In genomic region chr2:159019921-159020534, GRCm38 (mm10) we compare ENCODE assay signal across 11 mouse cellular contexts.
A peak's percentile ranks its signal among the peaks of the same experiment; 100 is the strongest.
DNase-seq lines count a peak whose midpoint lies in the region; ATAC-seq and TF ChIP-seq lines count a peak whose summit lies in the region.
"Had no signal": no experiment of that assay in that cellular context is flagged by ENCODE, and none has a peak within 500 bp of the region (broad histone marks: within the 10 kb centered on the region; RNA-seq: fewer than 3 reads in every experiment).

No protein-coding gene starts in this region.

- peak; percentile 27 for DNase-seq in hindbrain, postnatal 0 days (ENCODE audit: low spot score)
- DNase-seq in hindbrain, embryonic 10.5 days (ENCODE audit: low spot score) = no peak
- peak; percentile 15 for DNase-seq in embryonic facial prominence, embryonic 11.5 days (ENCODE audit: low spot score)
- DNase-seq in left cerebral cortex, postnatal 36 days (ENCODE audit: low spot score in 2 of 2) = peak; percentile 26 to 39
- DNase-seq in embryo, embryonic 11 days = no peak
- DNase-seq in gastrocnemius, postnatal 4 days (ENCODE audit: low spot score in 2 of 2) = no peak
- DNase-seq in spleen, postnatal 4 days (ENCODE audit: low spot score in 2 of 2) = no peak
- DNase-seq: lung, embryonic 14.5 days had no signal

- ATAC-seq in hindbrain, postnatal 0 days = no peak
- no peak for ATAC-seq in embryonic facial prominence, embryonic 11.5 days (replicated peaks; ENCODE audit: insufficient number of reproducible peaks, low FRiP score, low TSS enrichment, low read depth)
- 0 out of 2 replicates have a peak, but pooled peaks have one; percentile 58 for ATAC-seq in heart, embryonic 16.5 days (replicated peaks; ENCODE audit: extremely low read depth, insufficient read depth, low FRiP score)
- ATAC-seq: forebrain, embryonic 13.5 days; intestine, embryonic 15.5 days had no signal

- H3K4me3 ChIP-seq in hindbrain, postnatal 0 days (ENCODE audit: low read length) = no peak overlapping the region
- no peak overlapping the region for H3K4me3 ChIP-seq in hindbrain, embryonic 10.5 days
- no peak overlapping the region for H3K4me3 ChIP-seq in embryonic facial prominence, embryonic 11.5 days (ENCODE audit: low read depth, low read length)
- H3K4me3 ChIP-seq in heart, embryonic 16.5 days (ENCODE audit: low read length) = no peak overlapping the region
- H3K4me3 ChIP-seq: forebrain, embryonic 13.5 days; intestine, embryonic 15.5 days had no signal

- no peak for TF ChIP-seq CTCF in hindbrain, postnatal 0 days (IDR thresholded peaks at IDR 0.05; ENCODE audit: low read depth)

- H3K36me3 ChIP-seq in hindbrain, postnatal 0 days (ENCODE audit: insufficient read depth, low read length) = no peaks in the 10 kb centered on the region
- H3K36me3 ChIP-seq in hindbrain, embryonic 10.5 days = no peaks in the 10 kb centered on the region
- H3K36me3 ChIP-seq in embryonic facial prominence, embryonic 11.5 days (replicated peaks; ENCODE audit: control insufficient read depth, insufficient read depth, low read depth, low read length) = no peaks in the 10 kb centered on the region
- no peaks in the 10 kb centered on the region for H3K36me3 ChIP-seq in heart, embryonic 16.5 days (ENCODE audit: control insufficient read depth, insufficient read depth)
- H3K36me3 ChIP-seq: intestine, embryonic 15.5 days had no signal

- H3K9ac ChIP-seq in hindbrain, postnatal 0 days (replicated peaks; ENCODE audit: low read length) = no peak overlapping the region
- H3K9ac ChIP-seq in embryonic facial prominence, embryonic 11.5 days (replicated peaks; ENCODE audit: low read length) = no peak overlapping the region
- H3K9ac ChIP-seq in heart, embryonic 16.5 days (ENCODE audit: low read length) = no peak overlapping the region
- H3K9ac ChIP-seq: forebrain, embryonic 13.5 days; intestine, embryonic 15.5 days; lung, embryonic 14.5 days had no signal

- no peaks in the 10 kb centered on the region for H3K9me3 ChIP-seq in hindbrain, postnatal 0 days (ENCODE audit: low read length)
- H3K9me3 ChIP-seq in hindbrain, embryonic 10.5 days = no peaks in the 10 kb centered on the region
- H3K9me3 ChIP-seq in embryonic facial prominence, embryonic 11.5 days (replicated peaks; ENCODE audit: control insufficient read depth, low read length) = no peaks in the 10 kb centered on the region
- no peaks in the 10 kb centered on the region for H3K9me3 ChIP-seq in heart, embryonic 16.5 days (replicated peaks; ENCODE audit: control insufficient read depth, low read length)
- H3K9me3 ChIP-seq: forebrain, embryonic 13.5 days; intestine, embryonic 15.5 days had no signal

- no peaks in the 10 kb centered on the region for H3K27me3 ChIP-seq in hindbrain, postnatal 0 days (ENCODE audit: insufficient read depth, low read length)
- no peaks in the 10 kb centered on the region for H3K27me3 ChIP-seq in hindbrain, embryonic 10.5 days (ENCODE audit: insufficient read depth, poor library complexity, severe bottlenecking)
- no peaks in the 10 kb centered on the region for H3K27me3 ChIP-seq in embryonic facial prominence, embryonic 11.5 days (ENCODE audit: control insufficient read depth, insufficient read depth, low read length)
- H3K27me3 ChIP-seq in heart, embryonic 16.5 days (ENCODE audit: control insufficient read depth, insufficient read depth, low read length) = no peaks in the 10 kb centered on the region
- H3K27me3 ChIP-seq: forebrain, embryonic 13.5 days; intestine, embryonic 15.5 days had no signal

- no peak overlapping the region for H3K4me2 ChIP-seq in hindbrain, postnatal 0 days (ENCODE audit: low read depth, low read length)
- H3K4me2 ChIP-seq in embryonic facial prominence, embryonic 11.5 days (ENCODE audit: low read depth, low read length) = no peak overlapping the region
- H3K4me2 ChIP-seq in heart, embryonic 16.5 days (ENCODE audit: low read depth, low read length) = no peak overlapping the region
- H3K4me2 ChIP-seq: forebrain, embryonic 13.5 days; intestine, embryonic 15.5 days; lung, embryonic 14.5 days had no signal

- 40% methylated on average over 4 of the region's 4 CpGs for WGBS in hindbrain, postnatal 0 days
- WGBS in hindbrain, embryonic 10.5 days = 69% methylated on average over 4 of the region's 4 CpGs
- WGBS in embryonic facial prominence, embryonic 11.5 days = 57% methylated on average over 4 of the region's 4 CpGs
- WGBS in heart, embryonic 16.5 days = 37% methylated on average over 4 of the region's 4 CpGs

- H3K4me1 ChIP-seq in hindbrain, postnatal 0 days (ENCODE audit: insufficient read depth, low read length) = no peaks in the 10 kb centered on the region
- no peaks in the 10 kb centered on the region for H3K4me1 ChIP-seq in hindbrain, embryonic 10.5 days (replicated peaks)
- no peaks in the 10 kb centered on the region for H3K4me1 ChIP-seq in embryonic facial prominence, embryonic 11.5 days (ENCODE audit: control insufficient read depth, insufficient read depth, low read length)
- H3K4me1 ChIP-seq in heart, embryonic 16.5 days (ENCODE audit: control insufficient read depth, insufficient read depth, low read length) = no peaks in the 10 kb centered on the region; the same call in 1 of the 2 replicates
- H3K4me1 ChIP-seq: intestine, embryonic 15.5 days had no signal

- intact Hi-C loops in left cerebral cortex, postnatal 36 days (cut with DNase I) = no loop called here

- no peak overlapping the region for H3K27ac ChIP-seq in hindbrain, postnatal 0 days
- no peak overlapping the region for H3K27ac ChIP-seq in hindbrain, embryonic 10.5 days
- H3K27ac ChIP-seq in embryonic facial prominence, embryonic 11.5 days (replicated peaks; ENCODE audit: low read depth, low read length) = no peak overlapping the region
- H3K27ac ChIP-seq in heart, embryonic 16.5 days (ENCODE audit: low read length) = peak overlapping the region; percentile 14
- H3K27ac ChIP-seq: forebrain, embryonic 13.5 days; intestine, embryonic 15.5 days had no signal

Comparison
In these comparisons a context has a peak if more than half of its experiments do, and no peak if none do; other contexts are left out.
1. DNase-seq: peak in hindbrain, postnatal 0 days (single experiment), embryonic facial prominence, embryonic 11.5 days (single experiment) and left cerebral cortex, postnatal 36 days (2 of 2); none in hindbrain, embryonic 10.5 days (single experiment), embryo, embryonic 11 days (single experiment), gastrocnemius, postnatal 4 days (0 of 2) and spleen, postnatal 4 days (0 of 2).